Mouse (Mus musculus): ENCODE results near the gene Sik3.
A peak's percentile ranks its signal among the peaks of the same experiment; 100 is the strongest.
"Not testable (repeated sequence)": the region's sequence is repeated elsewhere in the genome, so short reads cannot be mapped to it uniquely, and the experiment has no call there.

Sik3 gene

GRCm38 (mm10) chr9:46058065-46058464 is 45.4 kb downstream of the Sik3 start:
- DNase-seq (ENCODE audit: low spot score), result no peak

DNA sequence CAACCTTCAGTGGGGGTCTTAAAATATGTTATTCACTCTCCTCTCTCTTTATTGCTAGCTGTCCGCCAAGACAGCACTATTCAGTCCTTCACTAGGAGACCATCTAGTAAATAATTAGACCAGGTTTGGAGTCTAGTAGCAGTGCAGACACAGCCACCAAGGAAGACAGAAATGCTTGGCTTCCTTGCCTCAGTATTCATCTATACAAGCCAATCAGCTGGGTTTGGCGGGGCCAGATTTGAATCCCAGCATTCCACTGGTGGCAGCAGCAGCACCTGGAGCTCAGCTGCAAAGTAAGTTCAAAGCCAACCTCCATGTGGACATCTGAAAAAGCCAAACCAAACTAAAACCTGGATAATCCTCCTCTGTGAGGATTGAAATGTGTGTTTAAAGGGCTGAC is 47.6 kb downstream of the Sik3 start:
- no peak for DNase-seq (ENCODE audit: low spot score)

DNA sequence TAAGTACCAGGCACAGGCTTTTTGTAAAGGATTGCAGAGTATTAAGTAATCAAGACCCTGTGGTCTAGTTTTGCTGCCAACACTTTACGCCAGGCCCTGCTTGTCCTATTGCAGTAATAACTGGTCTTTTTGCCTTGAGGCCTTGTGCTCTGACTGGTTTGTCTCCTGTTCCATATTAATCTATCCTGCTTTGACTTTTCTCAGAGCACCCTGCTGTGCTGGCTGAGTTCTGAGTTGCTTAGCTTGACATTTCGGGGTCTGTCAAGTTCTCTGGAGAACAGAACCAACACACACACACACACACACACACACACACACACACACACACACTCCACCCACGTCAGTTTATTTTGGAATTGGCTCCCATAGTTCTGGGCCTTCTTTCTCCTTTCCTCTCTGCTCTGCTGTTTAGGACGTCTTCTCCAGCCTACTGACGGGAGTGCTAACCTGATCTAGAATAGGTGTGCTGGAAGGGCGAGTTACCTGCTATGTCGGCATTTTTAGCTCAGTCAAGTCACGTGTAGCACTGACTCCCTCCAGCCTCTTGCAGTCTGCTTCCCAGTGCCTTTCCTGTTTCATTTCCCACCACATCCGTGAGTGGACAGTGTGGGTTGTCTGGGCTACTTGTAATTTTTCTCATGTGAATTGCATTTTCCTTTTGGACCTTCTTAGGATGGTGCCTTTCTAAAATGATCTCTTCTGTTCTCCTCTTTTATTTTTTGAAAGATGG is 49.2 kb downstream of the Sik3 start:
- no peak for DNase-seq (ENCODE audit: low spot score)

DNA sequence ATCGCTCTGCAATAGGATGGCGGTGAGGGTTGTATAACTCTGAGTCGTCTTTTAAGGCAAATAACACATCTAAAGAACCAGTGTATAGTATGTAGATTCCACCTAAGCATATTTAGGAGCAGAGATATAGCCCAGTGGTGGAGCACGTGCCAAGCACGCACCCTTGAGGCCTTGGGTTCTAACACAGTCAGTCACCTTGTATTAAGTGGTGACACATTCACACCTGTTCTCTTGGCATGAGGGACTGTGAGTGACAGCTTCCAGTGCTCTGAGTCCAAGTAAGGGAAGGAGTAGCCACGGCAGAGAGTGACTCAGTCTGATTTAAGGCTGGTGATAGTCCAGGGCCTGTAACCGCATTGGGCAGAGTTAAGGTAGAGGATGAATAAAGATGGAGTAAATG is 51.7 kb downstream of the Sik3 start:
- no peak for DNase-seq (ENCODE audit: low spot score)

GRCm38 (mm10) chr9:46066711-46067110 is 54.1 kb downstream of the Sik3 start:
- no peak for DNase-seq (ENCODE audit: low spot score)

DNA sequence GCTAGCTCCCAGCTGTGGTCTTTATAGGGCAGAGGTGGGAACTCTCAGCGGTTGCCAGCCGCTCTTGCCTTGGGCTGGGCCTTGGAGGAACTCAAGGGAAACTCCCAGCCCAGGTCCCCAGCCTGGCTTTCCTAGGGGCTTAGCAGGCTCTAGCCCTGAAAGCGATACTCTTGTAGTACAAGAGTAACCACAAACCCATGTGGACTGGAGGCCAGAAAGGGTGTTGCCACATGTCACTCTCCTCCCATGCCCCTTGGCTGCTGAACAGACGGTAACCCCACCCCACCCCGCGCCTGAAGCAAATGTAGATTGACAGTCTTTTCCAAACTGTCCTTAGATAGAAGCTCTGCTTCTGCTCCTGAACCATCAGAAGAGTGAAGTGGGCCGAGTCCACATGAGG is 55.1 kb downstream of the Sik3 start:
- peak; percentile 24 for DNase-seq (ENCODE audit: low spot score)

- DNase-seq (ENCODE audit: low spot score), result no peak
Observed at GRCm38 (mm10) chr9:46069013-46069412, 56.4 kb downstream of the Sik3 start.

GRCm38 (mm10) chr9:46072101-46072835 is 59.6 kb downstream of the Sik3 start:
- DNase-seq (ENCODE audit: low spot score), result no peak

- DNase-seq (ENCODE audit: low spot score), result no peak
Observed at GRCm38 (mm10) chr9:46073443-46073842, 60.8 kb downstream of the Sik3 start.

- no peak for DNase-seq (ENCODE audit: low spot score)
Observed at GRCm38 (mm10) chr9:46075578-46075977, 63.0 kb downstream of the Sik3 start.

- no peak for DNase-seq (ENCODE audit: low spot score)
Observed at GRCm38 (mm10) chr9:46082381-46082821, 69.8 kb downstream of the Sik3 start.

- DNase-seq (ENCODE audit: low spot score), result no peak
Observed at GRCm38 (mm10) chr9:46083490-46083893, 70.9 kb downstream of the Sik3 start.

GRCm38 (mm10) chr9:46085898-46086297 is 73.3 kb downstream of the Sik3 start:
- DNase-seq (ENCODE audit: low spot score), result no peak

- no peak for DNase-seq (ENCODE audit: low spot score)
Observed at GRCm38 (mm10) chr9:46086826-46087225, 74.2 kb downstream of the Sik3 start.

GRCm38 (mm10) chr9:46087461-46087860 is 74.8 kb downstream of the Sik3 start:
- DNase-seq (ENCODE audit: low spot score), result no peak

DNA sequence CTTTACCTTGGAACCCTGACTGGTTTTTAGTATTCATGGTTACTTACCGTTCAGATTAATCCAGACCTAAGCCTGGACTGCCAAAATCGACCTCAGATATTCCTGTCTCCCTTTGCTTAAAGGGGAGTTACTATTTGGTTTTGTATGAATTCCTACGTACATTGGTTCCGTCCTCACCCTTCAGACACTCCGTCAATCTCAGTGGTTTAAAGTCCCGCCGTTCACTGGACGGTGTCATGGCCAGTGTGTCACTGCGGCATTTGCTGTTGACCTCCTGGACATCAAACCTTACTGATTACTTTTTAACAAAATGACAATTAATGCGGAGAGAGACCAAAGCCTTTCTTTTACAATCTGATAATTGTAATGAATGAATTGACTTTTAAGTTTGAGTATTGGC is 76.1 kb downstream of the Sik3 start:
- no peak for DNase-seq (ENCODE audit: low spot score)

GRCm38 (mm10) chr9:46090066-46090465 is 77.4 kb downstream of the Sik3 start:
- no peak for DNase-seq (ENCODE audit: low spot score)

DNA sequence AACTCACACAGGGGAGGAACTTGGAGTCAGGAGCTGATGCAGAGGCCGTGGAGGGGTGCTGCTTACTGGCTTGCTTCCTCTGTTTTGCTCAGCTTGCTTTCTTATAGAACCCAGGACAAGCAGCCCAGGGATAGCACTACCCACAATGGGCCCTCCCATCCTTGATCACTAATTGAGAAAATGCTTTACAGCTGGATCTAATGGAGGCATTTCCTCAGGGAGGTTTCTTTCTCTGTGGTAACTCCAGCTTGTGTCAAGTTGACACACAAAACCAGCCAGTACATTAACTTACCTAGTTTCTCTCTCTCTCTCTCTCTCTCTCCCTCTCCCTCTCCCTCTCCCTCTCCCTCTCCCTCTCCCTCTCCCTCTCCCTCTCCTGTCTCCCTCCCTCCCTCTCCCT is 78.5 kb downstream of the Sik3 start:
- DNase-seq (ENCODE audit: low spot score), result not testable (repeated sequence)

- no peak for DNase-seq (ENCODE audit: low spot score)
Observed at GRCm38 (mm10) chr9:46092633-46093032, 80.0 kb downstream of the Sik3 start.

DNA sequence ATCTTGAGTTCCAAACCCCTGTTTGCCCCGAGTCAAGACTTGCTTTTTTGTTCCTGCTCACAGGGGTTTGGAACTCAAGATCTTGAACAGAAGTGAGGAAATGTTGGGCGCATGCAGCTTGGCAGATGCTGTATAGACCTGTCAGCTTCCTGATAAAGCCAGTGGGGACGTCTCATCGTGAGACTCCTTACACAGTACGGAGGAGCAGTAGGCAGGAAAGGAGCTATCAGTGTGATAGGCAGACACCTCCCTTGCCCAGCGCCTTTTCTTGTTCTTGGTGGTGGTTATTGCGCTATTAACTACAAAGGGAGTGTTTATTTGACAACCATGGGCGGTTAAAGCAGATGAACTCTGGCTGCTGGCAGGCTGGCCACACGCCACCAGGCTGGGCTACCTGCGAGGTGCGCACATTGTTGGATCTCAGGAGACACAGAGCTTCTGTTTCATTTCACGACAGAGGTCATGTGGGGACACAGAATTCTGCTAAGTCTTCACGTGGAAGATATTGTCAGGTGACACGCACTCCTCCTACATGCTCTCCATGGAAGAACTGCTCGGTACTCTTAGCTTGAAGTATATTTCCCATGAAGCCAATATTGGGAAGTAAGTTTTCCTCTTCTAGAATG is 85.9 kb downstream of the Sik3 start:
- DNase-seq (ENCODE audit: low spot score), result no peak

- no peak for DNase-seq (ENCODE audit: low spot score)
Observed at GRCm38 (mm10) chr9:46099107-46099506, 86.5 kb downstream of the Sik3 start.

DNA sequence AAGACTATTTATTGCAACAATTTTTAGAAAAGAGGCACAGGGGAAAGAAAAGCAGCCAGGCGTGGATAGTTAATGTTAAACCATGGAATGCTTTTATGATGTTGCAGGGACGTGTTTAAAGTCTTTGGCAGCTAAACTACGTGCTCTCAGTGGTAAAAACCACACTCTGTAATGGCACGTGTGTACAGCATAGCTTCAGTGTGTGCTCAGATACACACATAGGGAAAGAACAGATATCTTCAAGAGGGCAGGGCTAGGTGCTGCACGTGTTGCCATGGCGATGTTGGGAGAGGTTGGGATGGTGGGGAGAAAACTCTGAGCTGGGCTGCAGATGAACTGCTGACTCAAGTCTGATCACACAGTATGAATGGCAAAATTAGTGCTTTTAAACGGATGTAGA is 90.5 kb downstream of the Sik3 start:
- no peak for DNase-seq (ENCODE audit: low spot score)

DNA sequence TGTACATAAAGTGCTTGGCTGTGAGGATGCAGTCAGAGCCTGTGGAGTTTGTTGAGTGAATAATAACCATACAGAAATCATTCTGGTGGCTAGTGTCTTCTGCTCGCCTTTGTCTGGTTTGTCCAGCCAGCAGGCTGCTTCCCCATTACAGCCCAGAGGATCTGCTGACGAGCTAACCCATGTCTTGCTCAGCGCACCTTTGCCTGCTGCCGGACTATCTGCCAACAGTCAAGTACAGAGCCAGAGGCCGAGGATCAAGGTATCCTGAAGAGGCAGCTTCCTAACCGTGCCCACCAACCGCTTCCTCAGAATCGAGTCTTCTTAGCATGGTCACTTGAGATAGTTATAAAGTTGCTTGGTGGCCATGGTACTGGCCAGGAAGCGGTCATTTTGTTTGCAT is 93.5 kb downstream of the Sik3 start:
- no peak for DNase-seq (ENCODE audit: low spot score)

All from retina, embryonic 14.5 days (tissue).